Mouse (Mus musculus) MEL (cell line): ENCODE measurements at regions not wholly inside any gene's neighbourhood (a gene's known extent, or its start where the extent isn't known, plus 50 kb on each side); places are given as distances from the start of the nearest gene placed in this dataset.

ENCODE experiments used
- DNase-seq: peaks from one replicate; pipeline ENCODE4 v3.0.0; 2011; ENCODE audit warnings: low read depth, low spot score
- H3K27ac ChIP-seq: 2 replicates; pipeline ENCODE4 v1.5.1; 2012; ENCODE audit warnings: low read depth, mild to moderate bottlenecking, control low read depth, low read length, moderate library complexity; ENCODE audit not compliant: control insufficient read depth
- H3K27me3 ChIP-seq, 2 experiments: fragments of 150-350 bp in 1 of 2; sonication (generic) in 1 of 2; 2 replicates each; pipeline ENCODE4 v1.6.1; 2012; ENCODE audit warnings: low read length in 2 of 2, mild to moderate bottlenecking in 2 of 2, improper control_type of control experiment in 1 of 2, moderate library complexity in 1 of 2; ENCODE audit not compliant: insufficient read depth in 2 of 2, control insufficient read depth in 1 of 2
- H3K36me3 ChIP-seq, 2 experiments: 2 replicates each; pipeline ENCODE4 v1.6.1; 2012 to 2014; ENCODE audit warnings: low read length in 2 of 2, improper control_type of control experiment in 1 of 2, inconsistent platforms in 1 of 2, mild to moderate bottlenecking in 1 of 2; ENCODE audit not compliant: insufficient read depth in 2 of 2, control insufficient read depth in 1 of 2
- H3K4me1 ChIP-seq, 2 experiments: fragments of 150-350 bp in 1 of 2; sonication (generic) in 1 of 2; 2 replicates each; pipeline ENCODE4 v1.6.1; 2012; ENCODE audit warnings: low read length in 2 of 2, improper control_type of control experiment in 1 of 2, mild to moderate bottlenecking in 1 of 2; ENCODE audit not compliant: insufficient read depth in 2 of 2, control insufficient read depth in 1 of 2
- H3K4me3 ChIP-seq, 2 experiments: fragments of 150-350 bp in 1 of 2; sonication (generic) in 1 of 2; 2 replicates each; pipeline ENCODE4 v1.5.1; 2012; ENCODE audit warnings: low read depth in 2 of 2, low read length in 2 of 2, mild to moderate bottlenecking in 2 of 2, moderate library complexity in 2 of 2, control low read depth in 1 of 2, improper control_type of control experiment in 1 of 2; ENCODE audit not compliant: control insufficient read depth in 1 of 2, insufficient read depth in 1 of 2
- H3K79me2 ChIP-seq: 2 replicates; pipeline ENCODE4 v1.6.1; 2012; ENCODE audit warnings: mild to moderate bottlenecking, low read length, moderate library complexity; ENCODE audit not compliant: control insufficient read depth, poor library complexity, insufficient read depth
- H3K9ac ChIP-seq: 2 replicates; pipeline ENCODE4 v1.6.1; 2012; ENCODE audit warnings: low read depth, mild to moderate bottlenecking, control low read depth, low read length, moderate library complexity; ENCODE audit not compliant: control insufficient read depth, poor library complexity, severe bottlenecking
- H3K9me3 ChIP-seq: fragments of 150-350 bp; sonication (generic); replicated peaks from 2 replicates; pipeline ENCODE4 v1.6.1; 2012; ENCODE audit warnings: mild to moderate bottlenecking, low read length, improper control_type of control experiment, moderate library complexity; ENCODE audit not compliant: insufficient read depth
- CHD1 ChIP-seq: IDR thresholded peaks from 2 replicates; pipeline ENCODE4 v1.6.1; 2012; ENCODE audit warnings: low read depth, mild to moderate bottlenecking, inconsistent platforms, low read length, improper control_type of control experiment
- E2F4 ChIP-seq: IDR thresholded peaks from 2 replicates; pipeline ENCODE4 v1.6.1; 2011; ENCODE audit warnings: low read depth, low read length, improper control_type of control experiment, borderline replicate concordance
- EP300 ChIP-seq, 2 experiments: IDR thresholded peaks; 2 replicates each; pipeline ENCODE4 v1.6.1; 2011; ENCODE audit warnings: improper control_type of control experiment in 2 of 2, low read length in 2 of 2, low read depth in 1 of 2, mild to moderate bottlenecking in 1 of 2
- JUND ChIP-seq: IDR thresholded peaks from 2 replicates; pipeline ENCODE4 v1.6.1; 2011; ENCODE audit warnings: low read depth, mild to moderate bottlenecking, improper control_type of control experiment, low read length
- KAT2A ChIP-seq: conservative IDR thresholded peaks from 2 replicates; pipeline ENCODE4 v1.6.1; 2012; ENCODE audit warnings: low read depth, low read length, improper control_type of control experiment, inconsistent platforms
- MAFK ChIP-seq: IDR thresholded peaks from 2 replicates; pipeline ENCODE4 v1.6.1; 2011; ENCODE audit warnings: low read depth, mild to moderate bottlenecking, low read length, improper control_type of control experiment, borderline replicate concordance
- MAX ChIP-seq: IDR thresholded peaks from 2 replicates; pipeline ENCODE4 v1.6.1; 2011; ENCODE audit warnings: low read length, improper control_type of control experiment
- MEF2A ChIP-seq: IDR thresholded peaks from 2 replicates; pipeline ENCODE4 v1.6.1; 2014; ENCODE audit warnings: low read depth, mild to moderate bottlenecking, inconsistent platforms, low read length, improper control_type of control experiment; ENCODE audit not compliant: poor library complexity, insufficient replicate concordance, severe bottlenecking; ENCODE audit errors: extremely low read depth
- NELFE ChIP-seq: IDR thresholded peaks from 2 replicates; pipeline ENCODE4 v1.6.1; 2011; ENCODE audit warnings: low read depth, low read length, improper control_type of control experiment
- RCOR1 ChIP-seq: IDR thresholded peaks from 2 replicates; pipeline ENCODE4 v1.6.1; 2012; ENCODE audit warnings: low read depth, mild to moderate bottlenecking, inconsistent platforms, low read length, improper control_type of control experiment
- SMC3 ChIP-seq: IDR thresholded peaks from 2 replicates; pipeline ENCODE4 v1.6.1; 2011; ENCODE audit warnings: low read depth, low read length, improper control_type of control experiment
- USF2 ChIP-seq, 2 experiments: IDR thresholded peaks; 2 replicates each; pipeline ENCODE4 v1.6.1; 2011 to 2012; ENCODE audit warnings: improper control_type of control experiment in 2 of 2, low read length in 2 of 2, borderline replicate concordance in 1 of 2, inconsistent platforms in 1 of 2, low read depth in 1 of 2, mild to moderate bottlenecking in 1 of 2; ENCODE audit not compliant: insufficient read depth in 1 of 2
- ZKSCAN1 ChIP-seq: IDR thresholded peaks from 2 replicates; pipeline ENCODE4 v1.6.1; 2012; ENCODE audit warnings: low read depth, mild to moderate bottlenecking, inconsistent platforms, low read length, improper control_type of control experiment, moderate library complexity
- ZNF384 ChIP-seq: IDR thresholded peaks from 2 replicates; pipeline ENCODE4 v1.6.1; 2012; ENCODE audit warnings: low read depth, mild to moderate bottlenecking, inconsistent platforms, low read length, improper control_type of control experiment

GRCm38 (mm10) chr16:76506240-76506639 lies 132.6 kb upstream of the Nrip1 start:
- H3K36me3 ChIP-seq, result no peaks in the 10 kb centered on the region
- H3K4me3 ChIP-seq, result no peak overlapping the region
- no peak overlapping the region for H3K9ac ChIP-seq
- TF ChIP-seq JUND, result no peak
- peak; percentile 35; the same call in 1 of the 2 replicates for TF ChIP-seq ZNF384
- H3K27me3 ChIP-seq, result no peaks in the 10 kb centered on the region; a peak in 1 of 4 replicates
- DNase-seq, result no peak
- no peak overlapping the region for H3K27ac ChIP-seq
- H3K9me3 ChIP-seq, result no peaks in the 10 kb centered on the region
- no peaks in the 10 kb centered on the region for H3K4me1 ChIP-seq
- no peaks in the 10 kb centered on the region for H3K79me2 ChIP-seq

DNA sequence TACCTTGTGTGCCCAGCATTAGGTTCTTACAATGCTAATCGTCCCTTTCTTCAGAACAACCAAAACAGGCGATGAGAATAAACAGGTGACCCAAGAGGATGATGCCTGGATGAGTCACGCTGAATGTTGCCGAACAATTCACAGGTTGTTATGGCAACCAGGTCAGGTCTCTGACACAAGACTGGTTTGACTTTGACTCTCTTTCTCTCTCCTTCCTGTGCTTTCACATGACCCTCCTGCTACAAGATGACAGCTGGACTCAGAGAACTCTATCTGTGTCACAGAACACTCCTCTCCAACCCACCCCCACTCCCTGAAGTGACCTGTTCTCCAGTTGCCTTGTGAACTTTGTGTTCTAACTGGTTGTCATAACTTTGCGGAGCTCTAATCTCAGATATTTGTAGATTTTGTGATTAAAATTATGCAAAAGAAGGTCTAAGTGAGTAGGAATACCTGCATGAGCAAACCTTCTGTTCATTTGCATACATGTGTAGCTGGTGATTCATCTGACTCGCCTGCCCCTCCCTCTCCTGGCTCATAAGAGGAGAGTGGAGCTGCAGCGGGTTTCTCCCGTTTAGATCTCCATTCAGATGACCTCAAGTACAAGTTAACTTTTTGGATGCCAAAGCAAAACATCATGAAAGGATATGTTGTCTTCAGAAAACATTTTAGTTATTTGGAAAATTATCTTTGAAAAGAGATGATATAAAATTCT lies 126.2 kb upstream of the Nrip1 start:
- DNase-seq, result no peak
- Histone ChIP-seq H3K36me3 (no peaks in the 10 kb centered on the region), H3K4me1 (no peaks in the 10 kb centered on the region), H3K4me3 (no peak overlapping the region), H3K79me2 (no peaks in the 10 kb centered on the region), H3K27ac (no peak overlapping the region), H3K9ac (no peak overlapping the region), H3K27me3 (no peaks in the 10 kb centered on the region; a peak in 1 of 4 replicates), H3K9me3 (no peaks in the 10 kb centered on the region)
- TF ChIP-seq MEF2A (no peak), KAT2A (no peak), EP300 (IDR thresholded peaks at IDR 0.05; ENCODE audit: low read depth in 1 of 2, low read length in 2 of 2) (no peak), ZKSCAN1 (no peak), MAFK (no peak), USF2 (IDR thresholded peaks at IDR 0.05; ENCODE audit: borderline replicate concordance in 1 of 2, insufficient read depth in 1 of 2, low read depth in 1 of 2, low read length in 2 of 2) (no peak), NELFE (no peak), CHD1 (no peak), MAX (no peak), E2F4 (no peak)

- Histone ChIP-seq H3K4me1 (no peaks in the 10 kb centered on the region), H3K79me2 (no peaks in the 10 kb centered on the region), H3K27me3 (no peaks in the 10 kb centered on the region; a peak in 1 of 4 replicates), H3K27ac (no peak overlapping the region), H3K36me3 (no peaks in the 10 kb centered on the region), H3K9me3 (no peaks in the 10 kb centered on the region), H3K9ac (no peak overlapping the region), H3K4me3 (no peak overlapping the region)
- no peak for DNase-seq
- TF ChIP-seq RCOR1, result no peak
- no peak for TF ChIP-seq JUND
- no peak for TF ChIP-seq SMC3
These were observed 124.6 kb upstream of the Nrip1 start for GRCm38 (mm10) chr16:76498233-76498632.
